Mouse (Mus musculus) kidney, adult 9 months (tissue): ENCODE measurements around the gene Wdr45.
A peak's percentile ranks its signal among the peaks of the same experiment; 100 is the strongest.

ENCODE experiments used
- DNase-seq: peaks from one replicate; pipeline ENCODE4 v3.0.0; 2022

The Wdr45 gene

DNA sequence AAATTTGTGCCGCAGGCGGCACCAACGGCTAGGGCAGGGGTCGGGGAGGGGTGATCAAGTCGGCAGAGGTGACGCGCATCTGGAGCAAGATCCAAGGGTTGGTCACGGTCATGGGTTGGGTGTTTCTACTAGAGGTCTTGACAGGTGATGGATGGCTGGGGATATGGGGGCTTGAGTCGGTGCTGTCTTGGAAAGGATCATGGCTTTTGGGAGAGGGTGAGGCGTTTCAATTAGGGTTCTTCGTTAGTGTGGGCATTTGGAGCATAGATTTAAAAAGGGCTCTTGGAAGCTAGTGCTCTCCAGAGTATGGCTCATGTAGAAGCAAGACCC is 8.1 kb downstream of the Wdr45 start:
- no peak for DNase-seq

GRCm38 (mm10) chrX:7722691-7723090 is 8.6 kb downstream of the Wdr45 start:
- no peak for DNase-seq

DNA sequence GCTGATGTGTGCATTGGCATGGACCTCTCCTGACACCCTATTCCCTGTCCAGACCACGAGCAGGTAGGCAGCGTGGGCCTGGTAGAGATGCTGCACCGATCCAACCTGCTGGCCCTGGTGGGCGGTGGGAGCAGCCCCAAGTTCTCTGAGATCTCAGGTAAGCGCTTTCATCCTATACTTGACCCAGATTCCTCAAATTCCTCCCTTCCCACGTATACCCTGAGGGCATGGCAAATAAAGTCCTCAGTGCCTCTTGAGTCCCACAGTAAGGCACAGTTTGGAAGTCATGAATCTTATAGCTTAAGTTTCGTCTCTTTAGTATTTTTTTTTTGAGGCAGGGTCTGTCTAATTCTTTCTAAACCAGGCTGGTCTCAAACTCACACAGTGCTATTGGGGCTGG is 10.0 kb downstream of the Wdr45 start:
- no peak for DNase-seq

GRCm38 (mm10) chrX:7725841-7726240 is 11.7 kb downstream of the Wdr45 start:
- DNase-seq = no peak

- no peak for DNase-seq
These were observed 13.0 kb downstream of the Wdr45 start for GRCm38 (mm10) chrX:7727176-7727575.

DNA sequence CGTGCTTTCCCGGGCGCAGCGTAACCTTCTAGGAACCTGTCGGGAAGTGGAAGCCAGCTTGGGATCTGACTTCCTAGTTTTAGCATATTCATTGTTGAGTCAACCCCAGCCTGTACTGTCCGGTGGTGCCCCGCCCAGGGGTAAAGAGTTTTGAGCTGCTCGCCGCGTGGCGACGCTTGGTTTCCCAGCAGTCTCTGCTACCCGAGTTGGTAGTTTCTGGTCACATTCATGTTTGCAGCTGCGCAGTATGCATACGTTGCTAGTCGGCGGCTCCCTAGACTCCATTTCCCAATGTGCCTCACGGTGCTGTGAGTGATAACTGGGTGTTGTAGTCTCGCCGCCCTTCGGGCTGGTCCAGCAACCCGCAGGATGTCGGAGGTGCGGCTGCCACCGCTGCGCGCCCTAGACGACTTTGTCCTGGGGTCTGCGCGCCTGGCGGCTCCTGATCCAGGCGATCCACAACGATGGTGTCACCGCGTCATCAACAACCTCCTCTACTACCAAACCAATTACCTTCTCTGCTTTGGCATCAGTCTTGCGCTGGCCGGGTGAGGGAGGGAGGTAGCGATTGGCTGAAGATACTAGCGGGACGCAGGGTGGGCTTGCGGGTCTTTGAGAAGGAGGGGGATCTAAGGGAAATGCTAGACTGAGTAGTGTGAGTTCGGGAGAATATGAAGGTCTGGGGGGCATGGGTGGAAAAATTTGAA is 14.2 kb downstream of the Wdr45 start, which contains the start of gene Praf2:
Gene Praf2 (plus strand): TSS at position 225 of the 707 bp plus-strand sequence.
- DNase-seq = peak; percentile 88

- no peak for DNase-seq
These were observed 14.8 kb downstream of the Wdr45 start for GRCm38 (mm10) chrX:7728922-7729265.

GRCm38 (mm10) chrX:7733571-7734156 is 19.5 kb downstream of the Wdr45 start:
- peak; percentile 59 for DNase-seq

GRCm38 (mm10) chrX:7739336-7740081 is 25.4 kb downstream of the Wdr45 start:
- peak; percentile 81 for DNase-seq

GRCm38 (mm10) chrX:7740082-7740819 is 26.1 kb downstream of the Wdr45 start:
- DNase-seq = peak; percentile 40

GRCm38 (mm10) chrX:7741103-7741502 is 27.0 kb downstream of the Wdr45 start:
- no peak for DNase-seq

DNA sequence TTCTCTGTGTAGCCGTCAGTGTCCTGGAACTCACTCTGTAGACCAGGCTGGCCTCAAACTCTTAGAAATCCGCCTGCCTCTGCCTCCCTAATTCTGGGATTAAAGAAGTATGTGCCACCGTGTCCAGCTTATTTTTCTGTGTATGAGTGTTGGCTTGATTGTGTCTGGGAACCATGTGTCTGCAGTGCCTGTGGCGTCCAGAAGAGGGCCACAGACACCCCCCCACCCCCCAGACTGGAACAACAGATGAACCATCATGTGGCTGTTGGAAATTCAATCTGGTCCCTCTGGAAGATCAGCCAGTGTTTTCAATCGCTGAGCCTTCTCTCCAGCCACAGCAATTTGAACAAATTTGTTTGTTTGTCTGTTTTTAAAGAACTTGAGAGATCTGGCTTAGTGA is 29.3 kb downstream of the Wdr45 start:
- no peak for DNase-seq

DNA sequence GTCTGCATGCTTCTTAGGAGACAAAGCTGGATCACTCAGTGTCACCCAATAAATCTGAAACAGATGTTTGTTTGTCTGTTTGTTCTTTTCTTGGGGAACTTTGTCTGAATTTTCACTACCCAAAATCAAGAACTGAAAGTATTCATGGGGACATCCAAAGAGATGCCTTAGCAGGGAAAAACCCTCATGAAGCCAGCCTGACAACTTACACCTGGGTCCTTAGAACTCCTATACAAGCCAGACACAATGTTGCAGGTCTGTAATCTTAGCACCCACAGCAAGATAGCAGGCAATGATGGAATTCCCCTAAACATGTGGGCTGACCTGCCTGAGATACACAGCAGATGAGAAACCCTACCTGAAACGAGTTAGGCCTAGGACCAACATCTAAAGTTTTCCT is 30.8 kb downstream of the Wdr45 start:
- DNase-seq = no peak

- DNase-seq = no peak
These were observed 31.3 kb downstream of the Wdr45 start for GRCm38 (mm10) chrX:7745429-7745828.

DNA sequence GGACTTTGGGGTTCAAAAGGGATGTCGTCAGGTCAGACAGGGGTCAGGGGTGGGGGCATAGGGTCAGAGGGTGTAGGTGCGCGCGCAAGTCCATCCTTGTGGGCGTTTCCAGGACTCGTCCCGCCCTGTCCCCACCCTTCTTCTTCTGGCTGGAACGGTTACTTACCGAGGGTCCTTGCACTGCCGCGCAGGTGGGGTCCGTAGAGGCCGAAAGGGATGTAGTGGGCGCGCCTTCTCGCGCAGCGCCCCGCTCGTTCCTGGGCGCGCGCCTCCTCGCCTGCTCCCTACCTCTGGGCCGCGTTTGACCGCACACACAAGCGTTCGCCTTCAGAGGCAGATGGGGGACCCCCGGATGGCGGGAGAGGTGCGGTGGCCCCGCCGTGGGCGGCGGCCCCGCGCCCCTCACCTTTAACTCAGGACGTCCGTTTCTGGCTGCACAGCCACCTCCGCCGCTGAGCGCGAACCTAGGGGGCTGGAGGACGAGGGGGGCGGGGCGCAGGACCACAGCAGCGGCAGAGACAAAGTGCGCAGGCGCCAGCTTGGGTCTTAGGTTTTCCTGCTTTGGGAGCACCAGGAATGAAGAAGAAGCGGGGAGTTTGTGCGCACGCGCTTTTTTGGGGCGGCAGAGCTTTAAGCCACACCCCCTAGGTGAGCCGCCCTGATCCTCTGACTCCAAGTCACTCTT is 36.4 kb downstream of the Wdr45 start, which contains the start of gene Ccdc120:
Gene Ccdc120 (minus strand): TSS at position 474 of the 685 bp plus-strand sequence.
- DNase-seq = peak; percentile 76

DNA sequence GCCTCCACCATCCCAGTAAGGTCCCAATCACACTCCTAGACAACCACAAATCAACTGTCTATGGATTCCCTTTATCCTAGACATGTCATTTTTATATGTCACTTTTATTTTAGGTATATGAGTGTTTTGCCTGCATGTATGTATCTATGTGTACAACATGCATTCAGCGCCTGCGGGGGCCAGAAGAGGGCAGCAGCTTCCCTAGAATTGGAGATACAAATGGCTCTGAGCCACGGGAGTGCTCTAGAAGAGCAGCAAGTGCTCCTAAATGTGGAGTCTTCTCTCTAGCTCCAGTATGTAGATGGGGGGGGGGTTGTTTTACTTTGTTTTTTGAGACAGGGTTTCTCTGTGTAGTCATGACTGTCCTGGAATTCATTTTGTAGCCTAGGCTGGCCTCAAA is 39.5 kb downstream of the Wdr45 start:
- peak; percentile 56 for DNase-seq

DNA sequence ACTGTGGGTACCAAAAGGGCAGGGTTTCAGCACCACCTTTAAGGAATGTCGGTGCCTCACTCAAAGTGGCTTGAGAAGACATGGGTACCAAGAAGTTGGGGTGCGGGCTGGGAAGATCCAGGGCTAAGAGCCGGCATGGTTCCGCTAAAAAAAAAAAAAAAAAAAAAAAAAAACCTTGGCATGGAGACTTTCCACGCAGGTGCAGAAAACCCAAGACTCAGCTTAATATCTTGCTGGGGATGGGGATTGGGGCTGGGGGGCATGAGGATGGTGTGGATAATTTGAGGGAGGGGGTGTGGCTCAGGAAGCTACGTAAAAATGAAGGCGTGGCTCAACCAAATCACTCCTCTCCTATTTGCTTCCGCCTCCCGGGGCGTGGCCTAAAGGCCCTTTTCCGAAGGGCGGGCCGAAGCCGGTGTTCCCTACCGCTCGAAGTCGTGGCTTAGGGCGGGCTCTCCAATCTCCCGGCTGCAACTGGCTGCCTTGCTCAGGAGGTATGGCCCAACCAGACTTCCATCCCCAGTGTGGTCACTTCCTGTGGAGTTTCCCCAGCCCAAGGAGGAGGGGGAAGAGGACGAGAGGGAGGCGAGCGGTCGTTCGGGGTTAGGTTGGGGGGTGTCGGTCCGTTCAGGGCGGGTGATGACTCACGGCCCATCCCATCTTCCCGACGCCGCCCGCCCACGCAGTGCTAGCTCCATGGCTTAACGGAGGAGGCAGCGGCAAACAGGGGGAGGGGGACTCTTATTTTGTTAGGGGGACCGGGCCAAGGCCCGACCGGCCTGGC is 48.2 kb downstream of the Wdr45 start, which contains the start of gene Tfe3:
Gene Tfe3 (plus strand): TSS at position 424 of the 784 bp plus-strand sequence.
- peak; percentile 96 for DNase-seq

DNA sequence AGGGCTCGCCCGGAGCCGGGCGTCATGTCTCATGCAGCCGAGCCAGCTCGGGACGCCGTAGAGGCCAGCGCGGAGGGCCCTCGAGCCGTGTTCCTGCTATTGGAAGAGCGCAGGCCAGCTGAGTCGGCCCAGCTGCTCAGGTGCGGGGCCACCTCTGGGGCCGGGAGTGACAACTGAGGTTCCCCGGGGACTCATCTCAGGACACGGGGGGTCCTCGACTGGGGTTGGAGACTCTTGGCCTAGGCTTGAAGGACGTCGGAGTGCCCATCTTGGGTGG is 48.7 kb downstream of the Wdr45 start:
- no peak for DNase-seq

GRCm38 (mm10) chrX:7763631-7764393 is 49.7 kb downstream of the Wdr45 start:
- peak; percentile 27 for DNase-seq

DNA sequence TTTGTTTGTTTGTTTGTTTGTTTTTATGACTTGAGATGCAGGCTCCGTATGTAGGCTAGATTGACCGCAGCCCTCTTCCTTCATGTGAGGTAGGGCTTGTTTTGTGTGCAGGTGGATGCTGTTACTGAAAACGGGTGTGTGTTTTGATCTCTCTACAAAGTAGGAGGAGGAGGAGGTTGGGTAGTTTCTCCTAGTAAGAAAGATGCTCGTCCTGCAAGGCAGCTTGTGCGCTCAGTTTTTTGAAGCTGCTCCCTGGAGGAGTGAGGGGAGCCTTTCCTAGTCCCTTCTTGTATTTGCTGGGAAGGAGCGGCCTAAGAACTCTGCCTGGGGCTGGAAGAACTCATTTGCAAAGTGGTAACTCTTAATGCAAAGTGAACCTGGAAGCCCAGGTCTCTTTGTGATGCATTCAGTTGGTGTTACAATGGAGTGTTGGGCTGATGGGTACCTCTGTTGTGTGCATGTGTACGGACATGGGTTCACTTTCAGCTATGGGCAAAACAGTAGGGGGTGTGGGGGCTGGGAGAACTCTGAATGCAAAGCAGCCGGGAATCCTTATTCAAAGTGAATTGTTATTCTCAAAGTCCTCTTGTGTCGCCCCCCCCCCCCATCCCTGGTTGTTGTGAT is 50.6 kb downstream of the Wdr45 start:
- DNase-seq = no peak

- no peak for DNase-seq
These were observed 51.1 kb downstream of the Wdr45 start for GRCm38 (mm10) chrX:7765281-7765670.
